Mouse (Mus musculus) kidney, embryonic 16.5 days (tissue): ENCODE data around the gene Pacsin3. TPM values are rescaled to one million over a fixed set of nuclear protein-coding genes. Genes with fewer than 3 reads are reported as not detected.
"Not testable (repeated sequence)": the region's sequence is repeated elsewhere in the genome, so short reads cannot be mapped to it uniquely, and the experiment has no call there.

Experiments
- ATAC-seq: fragments of 200-750 bp; cut with Nextera tagmentation; 2 replicates; pipeline ENCODE4 v1.8.0; 2017; ENCODE audit warnings: moderate TSS enrichment; ENCODE audit not compliant: low FRiP score, low TSS enrichment
- H3K27ac ChIP-seq: fragments of 300-500 bp; sonication (generic); 2 replicates; pipeline ENCODE4 v1.5.1; 2014; ENCODE audit warnings: low read length
- H3K27me3 ChIP-seq: fragments of 300-500 bp; sonication (generic); 2 replicates; pipeline ENCODE4 v1.6.1; 2014; ENCODE audit warnings: low read length, control low read depth, mixed read lengths; ENCODE audit not compliant: insufficient read depth
- H3K36me3 ChIP-seq: fragments of 300-500 bp; sonication (generic); 2 replicates; pipeline ENCODE4 v1.6.1; 2014; ENCODE audit warnings: low read length, control low read depth, mixed read lengths; ENCODE audit not compliant: insufficient read depth
- H3K4me1 ChIP-seq: fragments of 300-500 bp; sonication (generic); 2 replicates; pipeline ENCODE4 v1.6.1; 2014; ENCODE audit warnings: low read length, control low read depth, mixed read lengths; ENCODE audit not compliant: insufficient read depth
- H3K4me2 ChIP-seq: fragments of 300-500 bp; sonication (generic); replicated peaks from 2 replicates; pipeline ENCODE4 v1.6.1; 2014; ENCODE audit warnings: low read depth, low read length
- H3K4me3 ChIP-seq: fragments of 300-500 bp; sonication (generic); 2 replicates; pipeline ENCODE4 v1.5.1; 2014; ENCODE audit warnings: mild to moderate bottlenecking, low read length
- H3K9ac ChIP-seq: fragments of 300-500 bp; sonication (generic); replicated peaks from 2 replicates; pipeline ENCODE4 v1.6.1; 2014; ENCODE audit warnings: low read length
- H3K9me3 ChIP-seq: fragments of 300-500 bp; sonication (generic); 2 replicates; pipeline ENCODE4 v1.6.1; 2016; ENCODE audit warnings: low read length, control low read depth
- WGBS: fragments of 180-500 bp; shearing (Covaris S2); extraction: QIAGEN DNeasy Blood & Tissue Kit; methylation state at CpG from one replicate; pipeline ENCODE4 v1.1.7; 2014; 5-methylcytosine and 5-hydroxymethylcytosine counted together
- polyA plus RNA-seq: library from polyadenylated mRNA; unstranded; fragments of >200 nt; fragmentation: Nextera tagmentation; extraction: Ambion mirVana; gene quantifications from 2 replicates; pipeline ENCODE4 v1.2.1, GENCODE M21; 2015

The Pacsin3 gene
- 47.7 and 49.6 TPM in 2 replicates for polyA plus RNA-seq

GRCm38 (mm10) chr2:91255661-91256150, at the start of gene Pacsin3:
Pacsin3 (plus strand) TSS chr2:91255954.
- Histone ChIP-seq H3K4me1 (peaks cover 34% of the 10 kb centered on the region), H3K4me3 (peak within 1 kb of the TSS; percentile 71), H3K9me3 (no peaks in the 10 kb centered on the region), H3K27ac (peak within 1 kb of the TSS; percentile 83), H3K9ac (peak within 1 kb of the TSS; percentile 72), H3K4me2 (peak within 1 kb of the TSS; percentile 90), H3K27me3 (peaks cover 13% of the 10 kb centered on the region; the same call in 1 of the 2 replicates), H3K36me3 (peaks cover 4% of the 10 kb centered on the region; the same call in 1 of the 2 replicates)
- ATAC-seq = 0 out of 2 replicates have a peak, but pooled peaks have one; percentile 15
- 2% methylated on average over 27 of the region's 27 CpGs for WGBS

GRCm38 (mm10) chr2:91206254-91206775, 49.4 kb upstream of the Pacsin3 start:
- peaks cover 39% of the 10 kb centered on the region for H3K36me3 ChIP-seq
- ATAC-seq = no peak
- WGBS = 96% methylated on average over 9 of the region's 9 CpGs

GRCm38 (mm10) chr2:91213311-91213710, 42.4 kb upstream of the Pacsin3 start:
- no peaks in the 10 kb centered on the region for H3K9me3 ChIP-seq
- no peaks in the 10 kb centered on the region for H3K27me3 ChIP-seq
- no peak overlapping the region for H3K9ac ChIP-seq
- ATAC-seq = no peak
- no peak overlapping the region for H3K4me3 ChIP-seq
- H3K36me3 ChIP-seq = peaks cover 30% of the 10 kb centered on the region
- no peaks in the 10 kb centered on the region for H3K4me1 ChIP-seq
- H3K4me2 ChIP-seq = no peak overlapping the region
- no peak overlapping the region for H3K27ac ChIP-seq

More at GRCm38 (mm10) chr2:91206254-91206775, 49.4 kb upstream of the Pacsin3 start:
- H3K4me1 ChIP-seq = peaks cover 15% of the 10 kb centered on the region
- H3K9ac ChIP-seq = no peak overlapping the region
- H3K4me3 ChIP-seq = no peak overlapping the region
- H3K27me3 ChIP-seq = no peaks in the 10 kb centered on the region
- no peak overlapping the region for H3K4me2 ChIP-seq
- no peaks in the 10 kb centered on the region for H3K9me3 ChIP-seq
- H3K27ac ChIP-seq = no peak overlapping the region

GRCm38 (mm10) chr2:91217032-91217431, 38.7 kb upstream of the Pacsin3 start:
- no peaks in the 10 kb centered on the region for H3K9me3 ChIP-seq
- peaks cover 7% of the 10 kb centered on the region; the same call in 1 of the 2 replicates for H3K36me3 ChIP-seq
- no peak overlapping the region for H3K9ac ChIP-seq
- no peaks in the 10 kb centered on the region for H3K27me3 ChIP-seq
- H3K4me2 ChIP-seq = no peak overlapping the region
- WGBS = 62% methylated on average over 4 of the region's 4 CpGs
- no peak overlapping the region for H3K27ac ChIP-seq
- no peak for ATAC-seq
- no peak overlapping the region for H3K4me3 ChIP-seq
- H3K4me1 ChIP-seq = no peaks in the 10 kb centered on the region

- ATAC-seq = no peak
- Histone ChIP-seq H3K9me3 (no peaks in the 10 kb centered on the region), H3K36me3 (peaks cover 3% of the 10 kb centered on the region; the same call in 1 of the 2 replicates), H3K9ac (no peak overlapping the region), H3K4me2 (no peak overlapping the region), H3K4me3 (no peak overlapping the region), H3K27me3 (no peaks in the 10 kb centered on the region), H3K27ac (no peak overlapping the region), H3K4me1 (no peaks in the 10 kb centered on the region)
- WGBS = 91% methylated on average over 3 of the region's 3 CpGs
Measured at GRCm38 (mm10) chr2:91220501-91220900, 35.3 kb upstream of the Pacsin3 start.

GRCm38 (mm10) chr2:91223614-91224013, 32.1 kb upstream of the Pacsin3 start:
- Histone ChIP-seq H3K4me3 (no peak overlapping the region), H3K36me3 (no peaks in the 10 kb centered on the region), H3K4me2 (no peak overlapping the region), H3K9me3 (no peaks in the 10 kb centered on the region), H3K27ac (no peak overlapping the region), H3K4me1 (no peaks in the 10 kb centered on the region), H3K9ac (no peak overlapping the region), H3K27me3 (no peaks in the 10 kb centered on the region)
- ATAC-seq = no peak
- 90% methylated on average over 2 of the region's 2 CpGs for WGBS

GRCm38 (mm10) chr2:91229735-91230134, 26.0 kb upstream of the Pacsin3 start:
- WGBS = 90% methylated on average over 2 of the region's 2 CpGs
- Histone ChIP-seq H3K9ac (no peak overlapping the region), H3K4me2 (no peak overlapping the region), H3K36me3 (no peaks in the 10 kb centered on the region), H3K27me3 (no peaks in the 10 kb centered on the region), H3K4me3 (no peak overlapping the region), H3K27ac (no peak overlapping the region), H3K9me3 (no peaks in the 10 kb centered on the region), H3K4me1 (no peaks in the 10 kb centered on the region)
- no peak for ATAC-seq

- ATAC-seq = peak; percentile 99
- Histone ChIP-seq H3K9ac (peak within 1 kb of the TSS; percentile 76), H3K4me3 (peak within 1 kb of the TSS; percentile 52), H3K27ac (peak within 1 kb of the TSS; percentile 97), H3K4me2 (peak within 1 kb of the TSS; percentile 91), H3K27me3 (no peaks in the 10 kb centered on the region), H3K4me1 (peaks cover 4% of the 10 kb centered on the region; the same call in 1 of the 2 replicates), H3K9me3 (no peaks in the 10 kb centered on the region), H3K36me3 (no peaks in the 10 kb centered on the region)
- WGBS = under 1% methylated on average over 48 of the region's 48 CpGs
Measured at GRCm38 (mm10) chr2:91236601-91237510, 18.9 kb upstream of the Pacsin3 start, which contains the start of gene Ddb2. Ddb2 (minus strand) TSS chr2:91236982.

GRCm38 (mm10) chr2:91237511-91238080, 18.2 kb upstream of the Pacsin3 start:
- not testable (repeated sequence) for H3K27me3 ChIP-seq, H3K4me1 ChIP-seq, H3K36me3 ChIP-seq, H3K9me3 ChIP-seq
- peak; percentile 33; the same call in 1 of the 2 replicates for ATAC-seq
- 27% methylated on average over 4 of the region's 4 CpGs for WGBS
- H3K9ac ChIP-seq = peak overlapping the region; percentile 76
- H3K4me2 ChIP-seq = peak overlapping the region; percentile 91
- H3K27ac ChIP-seq = peak overlapping the region; percentile 97
- peak overlapping the region; percentile 52 for H3K4me3 ChIP-seq
